ENCODE assay signal across 22 mouse cellular contexts in the genomic region with DNA sequence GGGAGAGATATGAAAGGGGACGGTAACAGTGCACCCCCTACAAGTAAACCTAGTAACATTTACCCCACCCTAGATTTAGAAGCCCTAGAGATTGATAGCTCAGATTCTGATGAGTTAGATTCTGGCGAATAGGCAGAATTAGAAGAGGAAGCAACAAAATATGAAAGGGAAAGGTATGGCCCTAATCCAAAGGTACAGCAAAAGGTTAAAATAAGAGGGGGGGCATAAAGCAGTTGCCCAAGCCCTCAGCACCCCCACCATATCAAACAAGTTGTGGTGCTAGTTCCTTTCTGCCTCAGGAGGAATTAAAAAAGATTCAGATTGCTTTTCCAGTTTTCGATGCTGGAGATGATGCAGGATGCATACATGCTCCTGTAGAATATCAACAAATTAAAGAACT.
DNase-seq lines count a peak whose midpoint lies in the region; ATAC-seq and TF ChIP-seq lines count a peak whose summit lies in the region.
"Had no signal": no experiment of that assay in that cellular context is flagged by ENCODE, and none has a peak within 500 bp of the region (broad histone marks: within the 10 kb centered on the region; RNA-seq: fewer than 3 reads in every experiment).

No protein-coding gene starts in this region.

- H3K4me3 ChIP-seq in spleen, adult 2 months (ENCODE audit: extremely low read depth, insufficient read depth, insufficient read length): 0 out of 2 replicates have a peak overlapping the region, but pooled peaks have one; percentile 3
- no peak overlapping the region for H3K4me3 ChIP-seq in liver, embryonic 14.5 days (ENCODE audit: insufficient read depth in 1 of 2, low read depth in 2 of 2, low read length in 2 of 2)
- no peak overlapping the region for H3K4me3 ChIP-seq in small intestine, adult 2 months (ENCODE audit: low read depth, low read length)
- H3K4me3 ChIP-seq in forebrain, embryonic 14.5 days (ENCODE audit: low read depth, low read length): no peak overlapping the region
- H3K4me3 ChIP-seq: heart, embryonic 13.5 days; kidney, embryonic 15.5 days; limb, embryonic 13.5 days; stomach, embryonic 15.5 days had no signal

- H3K27ac ChIP-seq in spleen, adult 2 months (ENCODE audit: insufficient read depth, low read length): peak overlapping the region; percentile 98
- no peak overlapping the region for H3K27ac ChIP-seq in liver, embryonic 14.5 days
- H3K27ac ChIP-seq in small intestine, adult 2 months (ENCODE audit: insufficient read depth, low read depth, low read length): peak overlapping the region; percentile 74
- H3K27ac ChIP-seq in forebrain, embryonic 14.5 days (ENCODE audit: low read depth, low read length): no peak overlapping the region
- H3K27ac ChIP-seq: heart, embryonic 13.5 days; kidney, embryonic 15.5 days; limb, embryonic 13.5 days; stomach, embryonic 15.5 days had no signal

- peak; percentile 1 for ATAC-seq in activated CD4-positive, CD25-positive, alpha-beta regulatory T cell, adult 4 months
- ATAC-seq in liver, embryonic 14.5 days (ENCODE audit: insufficient read depth): no peak
- no peak for ATAC-seq in forebrain, embryonic 14.5 days
- ATAC-seq: forebrain, embryonic 16.5 days had no signal

- H3K4me1 ChIP-seq in spleen, adult 2 months (ENCODE audit: control insufficient read depth, insufficient read depth, insufficient read length): no peaks in the 10 kb centered on the region
- no peaks in the 10 kb centered on the region for H3K4me1 ChIP-seq in liver, embryonic 14.5 days (replicated peaks; ENCODE audit: control insufficient read depth in 2 of 2, insufficient read depth in 2 of 2, low read length in 1 of 2)
- H3K4me1 ChIP-seq in small intestine, adult 2 months (ENCODE audit: control insufficient read depth, insufficient read depth, insufficient read length, low read length): no peaks in the 10 kb centered on the region
- no peaks in the 10 kb centered on the region for H3K4me1 ChIP-seq in forebrain, embryonic 14.5 days (ENCODE audit: control insufficient read depth, insufficient read depth, low read length)
- H3K4me1 ChIP-seq: heart, embryonic 13.5 days; kidney, embryonic 15.5 days; limb, embryonic 13.5 days; stomach, embryonic 15.5 days had no signal

- TF ChIP-seq EP300 in liver, embryonic 14.5 days (IDR thresholded peaks at IDR 0.05; ENCODE audit: low read depth): no peak

- H3K4me2 ChIP-seq in liver, embryonic 14.5 days (ENCODE audit: low read depth): peak overlapping the region; percentile 60
- H3K4me2 ChIP-seq in forebrain, embryonic 14.5 days (ENCODE audit: low read length): no peak overlapping the region
- H3K4me2 ChIP-seq: heart, embryonic 13.5 days; kidney, embryonic 15.5 days; limb, embryonic 13.5 days; lung, embryonic 14.5 days; midbrain, embryonic 11.5 days; stomach, embryonic 15.5 days had no signal

- TF ChIP-seq POLR2A in spleen, adult 2 months (IDR thresholded peaks at IDR 0.05; ENCODE audit: low read depth, low read length): no peak
- TF ChIP-seq POLR2A in small intestine, adult 2 months (IDR thresholded peaks at IDR 0.05; ENCODE audit: low read depth, low read length): no peak

- H3K9ac ChIP-seq in liver, embryonic 14.5 days (replicated peaks): no peak overlapping the region
- no peak overlapping the region for H3K9ac ChIP-seq in forebrain, embryonic 14.5 days (ENCODE audit: low read length)
- H3K9ac ChIP-seq: heart, embryonic 13.5 days; kidney, embryonic 15.5 days; limb, embryonic 13.5 days; lung, embryonic 14.5 days; stomach, embryonic 15.5 days had no signal

- WGBS in spleen, adult 2 months: 41% methylated on average over 3 of the region's 3 CpGs
- WGBS in liver, embryonic 14.5 days (ENCODE audit: insufficient replicate concordance): 41% methylated on average over 3 of the region's 3 CpGs
- WGBS in small intestine, adult 2 months: 71% methylated on average over 3 of the region's 3 CpGs
- 80% methylated on average over 3 of the region's 3 CpGs for WGBS in forebrain, embryonic 14.5 days

- H3K27me3 ChIP-seq in spleen, adult 2 months (ENCODE audit: control insufficient read depth, insufficient read depth, low read length): no peaks in the 10 kb centered on the region
- no peaks in the 10 kb centered on the region; the same call in 1 of the 2 replicates for H3K27me3 ChIP-seq in liver, embryonic 14.5 days (ENCODE audit: control insufficient read depth, insufficient read depth, low read length)
- H3K27me3 ChIP-seq in small intestine, adult 2 months (ENCODE audit: control insufficient read depth, insufficient read depth, low read length): no peaks in the 10 kb centered on the region
- H3K27me3 ChIP-seq in forebrain, embryonic 14.5 days (replicated peaks; ENCODE audit: control insufficient read depth, insufficient read depth, low read length): no peaks in the 10 kb centered on the region
- H3K27me3 ChIP-seq: heart, embryonic 13.5 days; kidney, embryonic 15.5 days; limb, embryonic 13.5 days; stomach, embryonic 15.5 days had no signal

- H3K9me3 ChIP-seq in liver, embryonic 14.5 days (ENCODE audit: control insufficient read depth, low read length): peaks cover 28% of the 10 kb centered on the region
- peaks cover 48% of the 10 kb centered on the region for H3K9me3 ChIP-seq in forebrain, embryonic 14.5 days (replicated peaks; ENCODE audit: control insufficient read depth, low read length)

- TF ChIP-seq CTCF in spleen, adult 2 months (IDR thresholded peaks at IDR 0.05; ENCODE audit: extremely low read depth, insufficient read depth, insufficient read length, insufficient replicate concordance): no peak
- no peak for TF ChIP-seq CTCF in liver, embryonic 14.5 days (IDR thresholded peaks at IDR 0.05; ENCODE audit: low read depth)
- no peak for TF ChIP-seq CTCF in small intestine, adult 2 months (IDR thresholded peaks at IDR 0.05; ENCODE audit: extremely low read depth, insufficient read length, insufficient replicate concordance, low read depth, low read length)

- no peak for DNase-seq in spleen, adult 2 months (ENCODE audit: low read depth in 1 of 2, low spot score in 2 of 2)
- DNase-seq in spleen, adult 12 weeks (ENCODE audit: low spot score): no peak
- DNase-seq in liver, embryonic 14.5 days (ENCODE audit: low read depth in 3 of 3, low spot score in 3 of 3): no peak
- DNase-seq in ovary, adult 18-20 months (ENCODE audit: low spot score): no peak
- no peak for DNase-seq in forebrain, embryonic 14.5 days (ENCODE audit: low spot score)
- no peak for DNase-seq in adrenal gland, adult (ENCODE audit: inconsistent age in 2 of 2, low spot score in 1 of 2)
- DNase-seq: cerebellum, adult 9-11 months; gastrocnemius, postnatal 10 days; heart, adult 18-20 months; heart, postnatal 14 days; kidney, adult 11 months; kidney, postnatal 4 days; lung, embryonic 14.5 days; right cerebral cortex, postnatal 25 days had no signal

- no peaks in the 10 kb centered on the region for H3K36me3 ChIP-seq in spleen, adult 2 months (ENCODE audit: control insufficient read depth, insufficient read depth, low read length)
- H3K36me3 ChIP-seq in liver, embryonic 14.5 days (replicated peaks; ENCODE audit: control insufficient read depth, insufficient read depth, low read depth): peaks cover 4% of the 10 kb centered on the region
- H3K36me3 ChIP-seq in small intestine, adult 2 months (ENCODE audit: control insufficient read depth, insufficient read depth, low read length): no peaks in the 10 kb centered on the region
- H3K36me3 ChIP-seq in forebrain, embryonic 14.5 days (ENCODE audit: control insufficient read depth, insufficient read depth, low read length): no peaks in the 10 kb centered on the region
- H3K36me3 ChIP-seq: heart, embryonic 13.5 days; kidney, embryonic 15.5 days; limb, embryonic 13.5 days; stomach, embryonic 15.5 days had no signal

Comparison
In these comparisons a context has a peak if more than half of its experiments do, and no peak if none do; other contexts are left out.
1. H3K27ac ChIP-seq: peak in spleen, adult 2 months (single experiment) and small intestine, adult 2 months (single experiment); none in liver, embryonic 14.5 days (single experiment) and forebrain, embryonic 14.5 days (single experiment).